Mouse (Mus musculus) lung, adult 2 months (tissue): ENCODE measurements around the gene Zfp978.
"Not testable (repeated sequence)": the region's sequence is repeated elsewhere in the genome, so short reads cannot be mapped to it uniquely, and the experiment has no call there.

Source experiments
- CTCF ChIP-seq: fragments of 200-500 bp; IDR thresholded peaks from 2 replicates; pipeline ENCODE4 v1.5.1; 2011; ENCODE audit warnings: mild to moderate bottlenecking, low read length, control low read depth; ENCODE audit not compliant: insufficient read depth
- POLR2A ChIP-seq: fragments of 200-500 bp; IDR thresholded peaks from 2 replicates; pipeline ENCODE4 v1.6.1; 2011; ENCODE audit warnings: low read depth, mild to moderate bottlenecking, control low read depth, low read length, borderline replicate concordance; ENCODE audit errors: extremely low read depth

DNA sequence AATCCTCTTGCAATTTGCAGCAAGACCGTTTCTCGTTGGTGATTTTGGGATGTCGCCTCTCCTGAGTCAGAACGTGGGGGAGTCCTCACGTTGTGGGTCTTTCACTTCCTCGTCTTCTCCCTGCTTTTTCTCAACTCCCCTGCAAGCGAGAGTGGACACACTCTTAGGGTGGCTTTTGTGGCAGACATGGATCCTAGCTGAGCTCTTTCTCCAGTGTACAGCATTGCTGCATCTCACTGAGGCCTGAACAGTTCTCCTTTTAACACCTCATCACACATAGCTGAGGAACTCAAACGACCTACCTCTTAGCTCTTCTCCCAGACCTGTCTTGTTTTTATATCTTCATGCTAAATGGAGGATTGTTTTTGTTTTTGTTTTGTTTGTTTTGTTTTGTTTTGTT, 58.1 kb downstream of the Zfp978 start:
- TF ChIP-seq CTCF, POLR2A: not testable (repeated sequence)
